Mouse (Mus musculus): ENCODE measurements around the gene Inpp5e.
"Not testable (repeated sequence)": the region's sequence is repeated elsewhere in the genome, so short reads cannot be mapped to it uniquely, and the experiment has no call there.

The Inpp5e gene

GRCm38 (mm10) chr2:26418120-26418519 lies 9.1 kb upstream of the Inpp5e start:
- DNase-seq (ENCODE audit: low spot score), result no peak

- DNase-seq (ENCODE audit: low spot score), result no peak
Measured at GRCm38 (mm10) chr2:26417066-26417465, 8.1 kb upstream of the Inpp5e start.

- DNase-seq (ENCODE audit: low spot score), result no peak
Measured at GRCm38 (mm10) chr2:26410931-26411411, 2.0 kb upstream of the Inpp5e start.

DNA sequence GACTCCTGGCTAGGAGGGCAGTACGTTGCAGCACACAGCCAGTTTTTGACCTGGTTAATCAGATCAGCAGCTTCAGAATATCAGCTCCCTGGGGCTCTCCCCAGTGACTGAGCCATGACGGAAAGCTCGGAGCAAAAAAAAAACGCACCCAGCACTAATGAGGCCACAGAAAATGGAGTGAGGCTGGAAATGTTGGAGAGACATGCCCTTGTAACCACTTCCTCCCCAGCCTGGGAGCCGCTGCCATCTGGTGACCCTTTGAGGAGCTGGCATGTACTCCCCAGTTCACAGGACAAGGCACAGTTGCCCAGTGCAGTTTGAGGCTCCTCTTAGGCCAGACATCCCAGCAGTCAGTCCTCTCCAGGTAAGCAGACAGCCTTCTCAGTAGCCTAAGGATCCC lies 1.1 kb upstream of the Inpp5e start:
- no peak for DNase-seq (ENCODE audit: low spot score)

DNA sequence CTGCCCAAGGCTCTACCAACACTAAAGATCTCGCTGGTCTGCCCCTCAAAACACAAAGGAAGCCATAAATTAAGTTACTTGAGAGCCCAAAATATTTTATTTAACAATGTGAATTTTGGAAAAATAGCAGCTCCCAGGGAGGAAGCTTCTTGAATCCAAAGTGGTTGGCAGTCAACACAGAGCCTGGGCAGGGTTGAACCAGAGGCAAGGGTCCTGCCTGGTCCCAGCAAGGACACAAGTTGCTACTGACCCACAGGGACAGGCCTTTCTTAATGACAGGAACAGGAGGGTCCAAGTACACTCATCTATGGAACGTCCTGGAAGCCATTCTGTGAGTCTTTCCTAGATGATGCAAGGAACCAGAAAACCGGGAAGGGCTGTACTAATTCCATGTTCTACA lies 359 bp upstream of the Inpp5e start:
- DNase-seq (ENCODE audit: low spot score), result no peak

GRCm38 (mm10) chr2:26403306-26403705 lies 5.7 kb downstream of the Inpp5e start:
- no peak for DNase-seq (ENCODE audit: low spot score)

DNA sequence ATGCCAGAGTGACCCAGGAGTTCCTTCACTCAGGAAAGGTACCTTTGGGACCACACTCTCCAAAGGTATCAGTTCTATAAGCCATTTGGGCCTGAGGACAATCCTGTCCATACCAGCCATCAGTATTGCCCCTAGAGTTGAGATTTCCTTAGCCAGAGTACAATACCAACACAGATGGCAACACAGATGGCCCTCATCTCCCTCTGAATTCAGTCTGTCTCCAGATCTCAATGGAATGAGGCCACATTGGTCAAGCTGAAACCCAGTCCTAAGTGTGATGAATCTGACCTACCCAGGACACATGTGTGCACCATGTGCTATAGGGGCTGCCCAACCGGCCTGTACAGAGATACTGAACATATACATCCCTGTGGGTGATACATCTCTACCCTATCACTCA lies 6.7 kb downstream of the Inpp5e start:
- DNase-seq (ENCODE audit: low spot score), result no peak

- no peak for DNase-seq (ENCODE audit: low spot score)
Measured at GRCm38 (mm10) chr2:26401023-26401422, 8.0 kb downstream of the Inpp5e start.

DNA sequence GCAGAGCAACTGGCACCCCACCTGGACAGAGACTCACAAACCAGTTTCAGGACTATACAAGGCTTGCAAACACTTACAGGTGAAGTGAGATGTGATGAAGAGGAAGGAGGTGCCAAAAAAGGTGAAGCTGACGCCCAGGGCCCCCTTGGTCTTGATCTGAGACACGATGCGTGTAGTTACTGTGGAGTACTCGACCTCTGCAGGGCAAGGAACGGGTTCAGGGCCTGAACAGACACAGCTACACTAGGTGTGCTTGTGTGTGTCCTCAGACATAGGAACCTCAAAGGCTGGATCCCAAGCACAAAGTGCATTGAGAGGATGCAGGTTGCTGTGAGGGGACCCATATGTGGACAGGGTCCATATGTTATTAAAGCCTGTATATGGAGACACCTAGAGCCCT lies 8.7 kb downstream of the Inpp5e start:
- no peak for DNase-seq (ENCODE audit: low spot score)

- DNase-seq (ENCODE audit: low spot score), result no peak
Measured at GRCm38 (mm10) chr2:26399647-26400046, 9.4 kb downstream of the Inpp5e start.

DNA sequence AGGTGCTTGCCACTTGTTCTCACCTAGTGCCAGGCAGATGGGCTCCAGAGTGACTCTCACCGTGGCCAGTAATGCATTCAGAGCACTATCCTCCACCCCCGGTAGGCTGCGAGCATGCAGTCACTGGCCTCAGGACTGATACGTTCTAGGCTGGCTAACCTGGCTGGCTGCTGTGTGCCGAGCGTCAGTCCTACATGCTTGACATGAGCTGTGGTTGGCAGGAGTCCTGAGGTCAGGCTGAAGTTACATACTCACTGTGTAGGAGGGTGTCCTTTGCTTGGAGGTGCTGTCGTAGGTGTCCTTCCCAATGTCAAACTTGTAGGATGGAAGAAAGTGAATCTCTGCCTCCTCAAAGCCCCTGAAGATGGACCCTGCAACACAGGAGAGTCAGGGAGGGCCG lies 10.0 kb downstream of the Inpp5e start:
- DNase-seq (ENCODE audit: low spot score), result no peak

- DNase-seq (ENCODE audit: low spot score), result no peak
Measured at GRCm38 (mm10) chr2:26391617-26392016, 17.4 kb downstream of the Inpp5e start.

DNA sequence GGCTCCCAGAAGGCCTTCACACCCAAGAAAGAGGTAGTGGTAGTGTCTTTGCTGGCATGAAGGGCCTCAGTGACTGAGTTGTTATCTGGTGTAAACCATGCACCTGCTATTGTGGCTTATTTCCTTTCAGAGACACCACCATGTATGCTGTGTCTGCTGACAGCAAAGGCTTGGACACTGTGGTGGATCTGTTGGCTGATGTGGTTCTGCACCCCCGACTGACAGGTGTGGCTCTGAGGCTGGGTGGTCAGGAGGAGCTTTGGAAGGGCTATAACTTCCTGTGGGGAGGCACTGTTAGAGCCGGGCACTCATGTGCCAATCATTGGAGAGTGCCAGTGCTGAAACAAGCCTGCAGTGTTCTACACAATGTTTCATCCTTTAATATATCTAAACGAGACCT lies 18.0 kb downstream of the Inpp5e start:
- no peak for DNase-seq (ENCODE audit: low spot score)

- DNase-seq (ENCODE audit: low spot score), result peak; percentile 80
Measured at GRCm38 (mm10) chr2:26389154-26389690, 19.8 kb downstream of the Inpp5e start, which contains the start of the genes Entr1 and Pmpca. TSS of gene Entr1 (minus strand) at chr2:26389316. TSS of gene Pmpca (plus strand) at chr2:26389339.

DNA sequence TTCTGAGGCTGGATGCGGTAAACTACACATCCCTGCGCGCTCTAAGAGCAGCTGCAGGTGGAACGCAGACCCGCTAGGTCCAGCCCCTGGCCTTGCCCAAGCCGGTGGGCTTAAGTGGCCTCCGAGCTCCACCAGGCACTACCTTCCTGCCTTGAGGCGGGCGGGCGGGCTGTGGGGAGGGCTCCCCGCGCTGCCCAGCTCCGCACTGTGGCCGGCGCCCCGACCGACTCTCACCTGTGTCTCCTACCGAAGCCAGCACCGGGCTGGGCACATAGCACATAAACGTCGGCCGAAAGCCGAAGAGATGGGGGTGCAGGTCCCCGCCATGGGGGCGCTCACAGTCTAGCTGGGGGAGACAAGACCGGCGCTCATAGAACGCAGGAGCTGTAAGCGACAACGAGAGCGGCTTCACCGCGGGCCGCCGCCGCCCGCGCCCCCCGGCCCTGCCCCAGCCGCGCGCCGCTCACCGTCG lies 20.3 kb downstream of the Inpp5e start:
- DNase-seq (ENCODE audit: low spot score), result no peak

DNA sequence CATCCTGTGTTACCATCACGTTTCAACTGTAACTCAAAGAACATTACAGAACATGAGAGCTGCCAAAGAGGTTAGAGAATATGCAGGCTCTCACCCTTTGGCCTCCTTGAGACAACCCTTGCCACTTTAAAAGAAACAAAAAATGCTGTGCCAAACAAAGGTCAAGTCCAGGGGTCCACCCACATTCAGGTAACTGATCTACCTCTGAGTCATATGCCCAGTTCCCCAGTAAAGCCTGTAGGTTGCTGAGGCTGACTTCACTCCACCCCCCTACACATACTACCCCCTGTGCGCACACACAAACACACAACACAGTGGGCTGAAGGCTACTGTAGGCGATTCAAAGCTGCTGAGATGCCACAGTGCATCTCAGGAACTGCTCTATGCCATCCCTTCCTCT lies 21.3 kb downstream of the Inpp5e start:
- no peak for DNase-seq (ENCODE audit: low spot score)

GRCm38 (mm10) chr2:26380871-26381270 lies 28.1 kb downstream of the Inpp5e start:
- not testable (repeated sequence) for DNase-seq (ENCODE audit: low spot score)

- DNase-seq (ENCODE audit: low spot score), result peak; percentile 83
Measured at GRCm38 (mm10) chr2:26380131-26380771, 28.8 kb downstream of the Inpp5e start, which contains the start of gene Snapc4. TSS of gene Snapc4 (minus strand) at chr2:26380653.

- no peak for DNase-seq (ENCODE audit: low spot score)
Measured at GRCm38 (mm10) chr2:26372396-26372795, 36.6 kb downstream of the Inpp5e start.

- no peak for DNase-seq (ENCODE audit: low spot score)
Measured at GRCm38 (mm10) chr2:26368572-26368971, 40.4 kb downstream of the Inpp5e start.

DNA sequence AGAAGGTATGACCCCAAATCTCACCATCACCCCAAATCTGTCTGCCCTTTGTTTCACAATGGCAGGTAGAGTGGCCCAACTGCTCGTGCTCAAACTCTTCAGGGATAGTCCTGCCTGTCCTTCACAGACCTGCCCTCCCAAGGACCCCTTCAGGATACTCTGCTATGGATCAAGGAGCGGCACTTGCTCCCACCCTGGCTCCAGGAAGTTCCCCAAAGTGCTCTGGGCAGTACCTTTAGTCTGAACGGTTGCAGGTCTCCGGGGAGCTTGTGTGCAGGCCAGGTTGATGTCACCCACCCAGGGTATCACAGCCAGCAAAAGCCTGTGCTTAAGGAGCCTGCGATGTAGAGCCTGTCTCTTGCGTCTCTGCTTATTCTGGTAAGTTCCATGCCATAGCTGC lies 41.1 kb downstream of the Inpp5e start:
- no peak for DNase-seq (ENCODE audit: low spot score)

GRCm38 (mm10) chr2:26364738-26365465 lies 44.1 kb downstream of the Inpp5e start:
- no peak for DNase-seq (ENCODE audit: low spot score)

- DNase-seq (ENCODE audit: low spot score), result no peak
Measured at GRCm38 (mm10) chr2:26363481-26363880, 45.5 kb downstream of the Inpp5e start.

Data from layer of hippocampus, adult 11-12 months (tissue).